Mouse (Mus musculus): ENCODE data around the gene Gm21788. TPM values are rescaled to one million over a fixed set of nuclear protein-coding genes. Genes with fewer than 3 reads are reported as not detected.

The Gm21788 gene
- polyA plus RNA-seq (2015; fragmentation: Nextera tagmentation; extraction: Ambion mirVana), result not detected in 2 replicates

DNA sequence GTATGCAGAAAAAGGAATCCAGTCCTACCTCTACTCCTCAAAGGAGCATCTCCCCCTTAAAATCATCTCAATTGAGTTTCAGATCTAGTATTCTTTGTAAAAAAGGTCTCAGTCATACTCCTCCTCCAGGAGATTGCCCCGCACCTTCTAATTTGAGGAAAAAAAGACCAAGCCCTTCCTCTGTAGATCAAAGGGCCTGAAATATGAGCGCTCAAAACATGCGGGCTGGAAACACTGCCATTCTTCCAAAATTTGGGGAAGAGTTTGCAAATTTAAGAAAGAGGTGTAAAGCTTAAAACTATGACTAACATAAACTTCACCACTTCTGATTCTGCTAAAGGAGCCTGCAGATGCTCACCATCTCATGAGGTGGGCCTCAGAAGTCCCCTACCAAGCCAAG is at the start of gene Gm21788:
Gm21788 (plus strand) TSS at position 301 of the 400 bp plus-strand sequence.

Other genes starting within 250 kb of the Gm21788 start
- gene Gm21244, start 235.7 kb upstream of the Gm21788 start, polyA plus RNA-seq (2015; fragmentation: Nextera tagmentation; extraction: Ambion mirVana), result not detected in 2 replicates
- not detected in 2 replicates for gene Gm28998, start 151.2 kb upstream of the Gm21788 start, polyA plus RNA-seq (2015; fragmentation: Nextera tagmentation; extraction: Ambion mirVana)
- gene Gm20826, start 233.5 kb downstream of the Gm21788 start, polyA plus RNA-seq (2015; fragmentation: Nextera tagmentation; extraction: Ambion mirVana), result not detected in 2 replicates

Data from skeletal muscle tissue, postnatal 0 days (tissue).